Mouse (Mus musculus) spleen, adult 18-20 months (tissue): ENCODE results near the gene Trim11.
A peak's percentile ranks its signal among the peaks of the same experiment; 100 is the strongest.

Experiments
- DNase-seq, 2 experiments: peaks; one replicate each; pipeline ENCODE4 v3.0.0; 2022; ENCODE audit warnings: mixed read lengths in 2 of 2

Trim11 gene

DNA sequence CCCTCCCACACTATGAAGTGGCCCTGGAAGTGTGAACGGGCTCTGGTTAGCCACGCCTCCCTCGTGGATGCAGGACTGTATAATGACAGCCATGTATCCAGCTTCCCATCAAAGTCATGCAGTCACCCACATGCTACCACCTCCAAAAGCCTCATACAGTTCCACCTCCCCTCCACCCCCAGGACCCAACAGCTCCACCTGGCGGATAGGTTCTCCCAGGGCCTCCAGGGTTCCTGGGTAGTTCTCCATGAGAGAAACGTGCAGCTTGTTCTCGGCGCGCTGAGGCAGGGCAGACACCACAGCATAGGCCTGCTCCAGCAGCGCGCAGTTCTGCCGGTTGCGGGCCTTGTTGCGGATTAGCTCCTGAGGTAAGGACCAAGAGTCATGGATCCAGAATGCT, 51.1 kb downstream of the Trim11 start:
- DNase-seq = peak in 1 of 2 experiments; percentile 5
